Comparison of ENCODE assay signal across 8 mouse cellular contexts in genomic region chr4:47353416-47354111, GRCm38 (mm10). TPM values are rescaled to one million over a fixed set of nuclear protein-coding genes. Genes with fewer than 3 reads are reported as not detected.
DNase-seq lines count a peak whose midpoint lies in the region; ATAC-seq and TF ChIP-seq lines count a peak whose summit lies in the region.

No protein-coding gene starts in this region.

- peaks cover 29% of the 10 kb centered on the region for H3K4me1 ChIP-seq in embryonic facial prominence, embryonic 15.5 days
- H3K4me1 ChIP-seq in lung, postnatal 0 days (ENCODE audit: insufficient read depth, low read depth, low read length): peaks cover 3% of the 10 kb centered on the region; the same call in 1 of the 2 replicates

- peak overlapping the region; percentile 77 for H3K9ac ChIP-seq in embryonic facial prominence, embryonic 15.5 days
- H3K9ac ChIP-seq in lung, postnatal 0 days (replicated peaks; ENCODE audit: low read depth): peak overlapping the region; percentile 77

- no peaks in the 10 kb centered on the region for H3K36me3 ChIP-seq in embryonic facial prominence, embryonic 15.5 days
- no peaks in the 10 kb centered on the region for H3K36me3 ChIP-seq in lung, postnatal 0 days (ENCODE audit: insufficient read depth, low read length)

- TF ChIP-seq EP300 in lung, postnatal 0 days (IDR thresholded peaks at IDR 0.05): no peak

- under 1% methylated on average over 45 of the region's 73 CpGs for WGBS in embryonic facial prominence, embryonic 15.5 days
- WGBS in lung, postnatal 0 days: under 1% methylated on average over 34 of the region's 73 CpGs

- H3K4me3 ChIP-seq in embryonic facial prominence, embryonic 15.5 days (replicated peaks): peak overlapping the region; percentile 78
- H3K4me3 ChIP-seq in lung, postnatal 0 days (ENCODE audit: low read depth, low read length): peak overlapping the region; percentile 83

- H3K4me2 ChIP-seq in embryonic facial prominence, embryonic 15.5 days (replicated peaks): peak overlapping the region; percentile 96
- H3K4me2 ChIP-seq in lung, postnatal 0 days (replicated peaks; ENCODE audit: low read depth, low read length): peak overlapping the region; percentile 96

- H3K27me3 ChIP-seq in embryonic facial prominence, embryonic 15.5 days: no peaks in the 10 kb centered on the region
- no peaks in the 10 kb centered on the region for H3K27me3 ChIP-seq in lung, postnatal 0 days (replicated peaks; ENCODE audit: insufficient read depth, low read length)

- intact Hi-C loops in heart, postnatal 14 days (cut with DNase I): loop anchor here (5.0 kb wide), 2 partner anchors 44 to 101 kb away; no protein-coding TSS in a partner anchor

- no peaks in the 10 kb centered on the region for H3K9me3 ChIP-seq in embryonic facial prominence, embryonic 15.5 days (replicated peaks)
- H3K9me3 ChIP-seq in lung, postnatal 0 days (ENCODE audit: low read length): no peaks in the 10 kb centered on the region

- peak; percentile 74 for ATAC-seq in embryonic facial prominence, embryonic 15.5 days (ENCODE audit: insufficient number of reproducible peaks, low FRiP score, low TSS enrichment, low read depth)
- ATAC-seq in lung, postnatal 0 days: peak; percentile 77

- peak; percentile 75 to 77 for DNase-seq in adrenal gland, adult 18-20 months (ENCODE audit: low spot score in 2 of 2)
- no peak for DNase-seq in adrenal gland, adult 8-10 months
- DNase-seq in adrenal gland, postnatal 36 days: peak; percentile 84 to 92
- DNase-seq in heart, postnatal 14 days: peak; percentile 76 to 85
- peak; percentile 79 to 88 for DNase-seq in kidney, postnatal 4 days
- DNase-seq in lung, postnatal 0 days (ENCODE audit: low spot score): peak; percentile 37
- peak; percentile 64 for DNase-seq in retina, postnatal 1 day

- H3K27ac ChIP-seq in embryonic facial prominence, embryonic 15.5 days (replicated peaks): peak overlapping the region; percentile 98
- H3K27ac ChIP-seq in lung, postnatal 0 days (ENCODE audit: low read length): peak overlapping the region; percentile 97

- no peak for TF ChIP-seq CTCF in lung, postnatal 0 days (IDR thresholded peaks at IDR 0.05)

RNA-seq across cellular contexts. Expression of gene Tgfbr1, which starts 0.5 kb away (rescaled TPM):
- 10 to 100 TPM; 33.4 to 42.4 TPM for total RNA-seq in adrenal gland, adult 18-20 months (2021)
- total RNA-seq in adrenal gland, adult 8-10 months (2022): 10 to 100 TPM; 37.6 to 47.1 (median 42.3) TPM
- 10 to 100 TPM; 34.8 to 40.7 TPM for total RNA-seq in adrenal gland, postnatal 36 days (2021)
- 32.0 and 32.9 TPM in 2 replicates for polyA plus RNA-seq in embryonic facial prominence, embryonic 15.5 days (2015; fragmentation: Nextera tagmentation; extraction: Ambion mirVana)
- total RNA-seq in heart, postnatal 14 days (2021): 10 to 100 TPM; 18.2 to 19.5 TPM
- 12.8 and 14.6 TPM in 2 replicates for polyA plus RNA-seq in lung, postnatal 0 days (2015; fragmentation: Nextera tagmentation; extraction: Ambion mirVana)
